In genomic region chr2:19682997-19683396, GRCm38 (mm10) we compare ENCODE assay signal across 9 mouse cellular contexts. TPM values are rescaled to one million over a fixed set of nuclear protein-coding genes. Genes with fewer than 3 reads are reported as not detected.
DNase-seq lines count a peak whose midpoint lies in the region; ATAC-seq lines count a peak whose summit lies in the region.
"Had no signal": no experiment of that assay in that cellular context is flagged by ENCODE, and none has a peak within 500 bp of the region (broad histone marks: within the 10 kb centered on the region; RNA-seq: fewer than 3 reads in every experiment).

No protein-coding gene starts in this region.

- no peak for ATAC-seq in embryonic facial prominence, embryonic 14.5 days (ENCODE audit: low read depth)
- no peak for ATAC-seq in heart, embryonic 12.5 days (ENCODE audit: insufficient number of reproducible peaks, low FRiP score)

- H3K9ac ChIP-seq in embryonic facial prominence, embryonic 14.5 days (ENCODE audit: low read depth, low read length) = no peak overlapping the region
- H3K9ac ChIP-seq in heart, embryonic 12.5 days = no peak overlapping the region
- H3K9ac ChIP-seq: hindbrain, embryonic 15.5 days had no signal

- no peak overlapping the region for H3K27ac ChIP-seq in embryonic facial prominence, embryonic 14.5 days (replicated peaks; ENCODE audit: low read depth, low read length)
- no peak overlapping the region for H3K27ac ChIP-seq in heart, embryonic 12.5 days (ENCODE audit: poor library complexity, severe bottlenecking)
- H3K27ac ChIP-seq: hindbrain, embryonic 15.5 days had no signal

- 44% methylated on average over 3 of the region's 3 CpGs for WGBS in embryonic facial prominence, embryonic 14.5 days
- WGBS in heart, embryonic 12.5 days = 44% methylated on average over 3 of the region's 3 CpGs

- H3K4me1 ChIP-seq in embryonic facial prominence, embryonic 14.5 days (ENCODE audit: control insufficient read depth, insufficient read depth, low read length) = no peaks in the 10 kb centered on the region
- H3K4me1 ChIP-seq in heart, embryonic 12.5 days (replicated peaks) = 0 out of 2 replicates have a peak, but pooled peaks cover 5% of the 10 kb centered on the region
- H3K4me1 ChIP-seq: hindbrain, embryonic 15.5 days had no signal

- H3K9me3 ChIP-seq in embryonic facial prominence, embryonic 14.5 days (ENCODE audit: control insufficient read depth, low read length) = no peaks in the 10 kb centered on the region
- H3K9me3 ChIP-seq in heart, embryonic 12.5 days (replicated peaks) = 0 out of 2 replicates have a peak, but pooled peaks cover 3% of the 10 kb centered on the region
- H3K9me3 ChIP-seq: hindbrain, embryonic 15.5 days had no signal

- no peak overlapping the region for H3K4me2 ChIP-seq in embryonic facial prominence, embryonic 14.5 days (ENCODE audit: low read depth, low read length)
- no peak overlapping the region for H3K4me2 ChIP-seq in heart, embryonic 12.5 days
- H3K4me2 ChIP-seq: hindbrain, embryonic 15.5 days had no signal

- DNase-seq in heart, adult 11 months = peak; percentile 89
- DNase-seq in heart, adult 18-20 months = no peak
- DNase-seq in CD8-positive naive resting alpha-beta T cell, adult 2 months (ENCODE audit: low read depth in 2 of 2, low spot score in 2 of 2) = peak; percentile 39 to 56
- DNase-seq in embryonic facial prominence, embryonic 14.5 days (ENCODE audit: low spot score) = peak; percentile 12
- DNase-seq in naive thymus-derived CD4-positive, alpha-beta T cell, adult 2 months (ENCODE audit: low read depth) = peak; percentile 73
- no peak for DNase-seq in right cerebral cortex, postnatal 4 days
- no peak for DNase-seq in ovary, adult 18-20 months (ENCODE audit: low spot score)

- no peaks in the 10 kb centered on the region for H3K36me3 ChIP-seq in embryonic facial prominence, embryonic 14.5 days (ENCODE audit: control insufficient read depth, insufficient read depth, low read length)
- no peaks in the 10 kb centered on the region for H3K36me3 ChIP-seq in heart, embryonic 12.5 days
- H3K36me3 ChIP-seq: hindbrain, embryonic 15.5 days had no signal

- no peak overlapping the region for H3K4me3 ChIP-seq in embryonic facial prominence, embryonic 14.5 days (ENCODE audit: low read depth, low read length)
- H3K4me3 ChIP-seq in heart, embryonic 12.5 days = no peak overlapping the region
- H3K4me3 ChIP-seq: hindbrain, embryonic 15.5 days had no signal

- H3K27me3 ChIP-seq in embryonic facial prominence, embryonic 14.5 days (replicated peaks; ENCODE audit: control insufficient read depth, insufficient read depth, low read length) = no peaks in the 10 kb centered on the region
- 0 out of 2 replicates have a peak, but pooled peaks cover 3% of the 10 kb centered on the region for H3K27me3 ChIP-seq in heart, embryonic 12.5 days (replicated peaks)
- H3K27me3 ChIP-seq: hindbrain, embryonic 15.5 days had no signal

RNA-seq across cellular contexts. Expression of gene Otud1, which starts 25.4 kb away (rescaled TPM):
- total RNA-seq in heart, adult 18-20 months (2021) = 10 to 100 TPM; 27.3 to 43.5 TPM
- 2.5 and 2.9 TPM in 2 replicates for polyA plus RNA-seq in embryonic facial prominence, embryonic 14.5 days (2014; fragmentation: Nextera tagmentation; extraction: Ambion mirVana)
- 11.6 and 12.3 TPM in 2 replicates for polyA plus RNA-seq in heart, embryonic 12.5 days (2016; fragmentation: Nextera tagmentation; extraction: Ambion mirVana)

Comparison
In these comparisons a context has a peak if more than half of its experiments do, and no peak if none do; other contexts are left out.
1. DNase-seq: peak in heart, adult 11 months (single experiment), CD8-positive naive resting alpha-beta T cell, adult 2 months (2 of 2), embryonic facial prominence, embryonic 14.5 days (single experiment) and naive thymus-derived CD4-positive, alpha-beta T cell, adult 2 months (single experiment); none in heart, adult 18-20 months (0 of 2), right cerebral cortex, postnatal 4 days (single experiment) and ovary, adult 18-20 months (single experiment).